Mouse (Mus musculus) natural killer cell, adult 2 months (primary cell): ENCODE data around the gene Adk.
"Not testable (repeated sequence)": the region's sequence is repeated elsewhere in the genome, so short reads cannot be mapped to it uniquely, and the experiment has no call there.

Experiments
- DNase-seq, 2 experiments: peaks; one replicate each; pipeline ENCODE4 v3.0.0; 2022; ENCODE audit warnings: low spot score in 2 of 2

Adk gene

GRCm38 (mm10) chr14:21065490-21066162 lies 13.3 kb downstream of the Adk start:
- DNase-seq: no peak

- no peak for DNase-seq
Observed at GRCm38 (mm10) chr14:21069594-21069993, 17.2 kb downstream of the Adk start.

GRCm38 (mm10) chr14:21073981-21074380 lies 21.6 kb downstream of the Adk start:
- DNase-seq: no peak

GRCm38 (mm10) chr14:21074398-21075320 lies 22.3 kb downstream of the Adk start:
- no peak for DNase-seq

- DNase-seq: peak; percentile 91 to 92
Observed at GRCm38 (mm10) chr14:21075751-21076500, 23.6 kb downstream of the Adk start.

- DNase-seq: peak in 1 of 2 experiments; percentile 10
Observed at GRCm38 (mm10) chr14:21076501-21077194, 24.3 kb downstream of the Adk start.

GRCm38 (mm10) chr14:21077939-21078338 lies 25.6 kb downstream of the Adk start:
- DNase-seq: no peak

GRCm38 (mm10) chr14:21078511-21078910 lies 26.1 kb downstream of the Adk start:
- DNase-seq: no peak

GRCm38 (mm10) chr14:21082823-21083222 lies 30.4 kb downstream of the Adk start:
- no peak for DNase-seq

- no peak for DNase-seq
Observed at GRCm38 (mm10) chr14:21085666-21086065, 33.3 kb downstream of the Adk start.

GRCm38 (mm10) chr14:21086106-21086505 lies 33.7 kb downstream of the Adk start:
- DNase-seq: no peak

- DNase-seq: no peak
Observed at GRCm38 (mm10) chr14:21086827-21087351, 34.5 kb downstream of the Adk start.

GRCm38 (mm10) chr14:21087390-21088060 lies 35.2 kb downstream of the Adk start:
- DNase-seq: no peak

- DNase-seq: no peak
Observed at GRCm38 (mm10) chr14:21088731-21089130, 36.4 kb downstream of the Adk start.

- DNase-seq: no peak
Observed at GRCm38 (mm10) chr14:21090400-21090799, 38.0 kb downstream of the Adk start.

GRCm38 (mm10) chr14:21090930-21091486 lies 38.6 kb downstream of the Adk start:
- DNase-seq: no peak

GRCm38 (mm10) chr14:21094161-21094560 lies 41.8 kb downstream of the Adk start:
- DNase-seq: not testable (repeated sequence)

- DNase-seq: no peak
Observed at GRCm38 (mm10) chr14:21096279-21096678, 43.9 kb downstream of the Adk start.

- DNase-seq: no peak
Observed at GRCm38 (mm10) chr14:21096689-21097088, 44.3 kb downstream of the Adk start.

GRCm38 (mm10) chr14:21099371-21099770 lies 47.0 kb downstream of the Adk start:
- no peak for DNase-seq
